Mouse (Mus musculus): Measurements from ENCODE around the gene Golga4.

DNA sequence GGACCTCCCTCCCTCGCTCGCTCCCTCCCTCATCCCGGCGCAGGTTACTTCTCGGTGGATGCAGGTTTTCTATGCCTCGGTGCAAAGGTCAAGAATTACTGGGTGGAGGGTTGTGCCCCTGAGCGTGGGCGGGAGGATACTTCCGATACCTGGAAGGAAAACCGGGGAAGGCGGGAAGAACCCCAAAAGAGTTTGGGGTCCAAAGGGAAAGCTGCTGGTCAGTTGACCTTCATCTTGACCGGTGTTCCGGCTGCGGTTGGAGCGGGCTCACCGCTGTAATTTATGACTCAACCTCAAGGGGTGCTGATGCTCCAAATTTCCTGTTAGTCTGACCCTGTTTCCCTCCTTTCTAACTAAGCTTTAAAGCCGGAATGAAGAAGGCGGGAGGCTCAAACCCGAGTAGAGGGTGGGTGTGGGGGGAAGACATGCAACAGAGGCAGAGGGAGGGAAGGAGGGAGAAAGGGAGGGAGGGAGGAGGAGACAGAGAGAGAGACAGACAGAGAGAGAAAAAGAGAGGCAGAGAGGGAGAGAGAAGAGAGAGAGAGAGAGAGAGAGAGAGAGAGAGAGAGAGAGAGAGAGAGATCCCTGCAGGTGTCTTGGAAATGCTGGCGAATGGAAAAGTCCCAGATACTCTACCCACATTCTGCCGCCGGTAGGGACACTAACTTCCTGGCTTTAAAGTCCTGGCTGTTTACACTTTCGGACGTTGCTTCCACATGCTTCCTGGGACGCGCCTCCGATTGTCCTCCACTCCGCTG is 17.8 kb upstream of the Golga4 start:
- TF ChIP-seq GATA1 (IDR thresholded peaks at IDR 0.05; ENCODE audit: borderline replicate concordance, low read length) (no peak), FLI1 (IDR thresholded peaks at IDR 0.05; ENCODE audit: low read length) (no peak)
